Mouse (Mus musculus) midbrain, embryonic 16.5 days (tissue): ENCODE measurements around the gene Camk1g. TPM values are rescaled to one million over a fixed set of nuclear protein-coding genes. Genes with fewer than 3 reads are reported as not detected.
A peak's percentile ranks its signal among the peaks of the same experiment; 100 is the strongest.

ENCODE experiments used
- ATAC-seq: fragments of 200-750 bp; cut with Nextera tagmentation; 2 replicates; pipeline ENCODE4 v1.8.0; 2017; ENCODE audit warnings: moderate TSS enrichment
- H3K27ac ChIP-seq: fragments of 300-500 bp; sonication (generic); 2 replicates; pipeline ENCODE4 v1.5.1; 2014; ENCODE audit warnings: mild to moderate bottlenecking, low read length, mixed read lengths
- H3K27me3 ChIP-seq: fragments of 300-500 bp; sonication (generic); 2 replicates; pipeline ENCODE4 v1.6.1; 2014; ENCODE audit warnings: low read depth, low read length, mixed read lengths; ENCODE audit not compliant: control insufficient read depth, insufficient read depth
- H3K36me3 ChIP-seq: fragments of 300-500 bp; sonication (generic); 2 replicates; pipeline ENCODE4 v1.6.1; 2014; ENCODE audit warnings: mild to moderate bottlenecking, low read length, moderate library complexity, mixed read lengths; ENCODE audit not compliant: control insufficient read depth, insufficient read depth
- H3K4me1 ChIP-seq: fragments of 300-500 bp; sonication (generic); 2 replicates; pipeline ENCODE4 v1.6.1; 2014; ENCODE audit warnings: mild to moderate bottlenecking, low read length, mixed read lengths; ENCODE audit not compliant: control insufficient read depth, insufficient read depth
- H3K4me2 ChIP-seq: fragments of 300-500 bp; sonication (generic); 2 replicates; pipeline ENCODE4 v1.6.1; 2014; ENCODE audit warnings: mild to moderate bottlenecking, low read length, mixed read lengths
- H3K4me3 ChIP-seq: fragments of 300-500 bp; sonication (generic); 2 replicates; pipeline ENCODE4 v1.5.1; 2014; ENCODE audit warnings: low read depth, mild to moderate bottlenecking, low read length, moderate library complexity, mixed read lengths
- H3K9ac ChIP-seq: fragments of 300-500 bp; sonication (generic); 2 replicates; pipeline ENCODE4 v1.6.1; 2014; ENCODE audit warnings: low read depth, low read length, mixed read lengths
- H3K9me3 ChIP-seq: fragments of 300-500 bp; sonication (generic); replicated peaks from 2 replicates; pipeline ENCODE4 v1.6.1; 2014; ENCODE audit warnings: mild to moderate bottlenecking, low read length, mixed read lengths; ENCODE audit not compliant: control insufficient read depth, poor library complexity, severe bottlenecking
- WGBS: fragments of 180-500 bp; shearing (Covaris S2); extraction: QIAGEN DNeasy Blood & Tissue Kit; methylation state at CpG from one replicate; pipeline ENCODE4 v1.1.7; 2014; 5-methylcytosine and 5-hydroxymethylcytosine counted together
- polyA plus RNA-seq: library from polyadenylated mRNA; unstranded; fragments of >200 nt; fragmentation: Nextera tagmentation; extraction: Ambion mirVana; gene quantifications from 2 replicates; pipeline ENCODE4 v1.2.1, GENCODE M21; 2015

Gene Camk1g
- 53.5 and 54.1 TPM in 2 replicates for polyA plus RNA-seq

GRCm38 (mm10) chr1:193370096-193370495, at the start of gene Camk1g:
Gene Camk1g, minus strand, starts transcription at chr1:193370298.
- H3K36me3 ChIP-seq: no peaks in the 10 kb centered on the region
- peak; percentile 92 for ATAC-seq

GRCm38 (mm10) chr1:193419168-193419567, 49.1 kb upstream of the Camk1g start:
- Histone ChIP-seq H3K4me3 (no peak overlapping the region), H3K27me3 (no peaks in the 10 kb centered on the region), H3K36me3 (no peaks in the 10 kb centered on the region), H3K27ac (no peak overlapping the region), H3K4me2 (no peak overlapping the region), H3K9me3 (no peaks in the 10 kb centered on the region), H3K4me1 (peaks cover 22% of the 10 kb centered on the region), H3K9ac (no peak overlapping the region)
- WGBS: 8% methylated on average over 2 of the region's 2 CpGs
- no peak for ATAC-seq

More at GRCm38 (mm10) chr1:193370096-193370495, at the start of gene Camk1g:
- no peaks in the 10 kb centered on the region for H3K27me3 ChIP-seq
- H3K4me1 ChIP-seq: peaks cover 30% of the 10 kb centered on the region
- H3K27ac ChIP-seq: peak within 1 kb of the TSS; percentile 71
- peak within 1 kb of the TSS; percentile 75 for H3K9ac ChIP-seq
- peak within 1 kb of the TSS; percentile 51 for H3K4me3 ChIP-seq
- peak within 1 kb of the TSS; percentile 67 for H3K4me2 ChIP-seq
- 6% methylated on average over 2 of the region's 2 CpGs for WGBS
- H3K9me3 ChIP-seq: no peaks in the 10 kb centered on the region

- Histone ChIP-seq H3K9me3 (no peaks in the 10 kb centered on the region), H3K4me1 (peaks cover 18% of the 10 kb centered on the region), H3K4me2 (no peak overlapping the region), H3K9ac (no peak overlapping the region), H3K36me3 (no peaks in the 10 kb centered on the region), H3K27me3 (no peaks in the 10 kb centered on the region), H3K4me3 (no peak overlapping the region), H3K27ac (no peak overlapping the region)
- WGBS: 85% methylated on average over 5 of the region's 5 CpGs
- ATAC-seq: no peak
These were observed 48.6 kb upstream of the Camk1g start for GRCm38 (mm10) chr1:193418656-193419055.

- H3K4me3 ChIP-seq: no peak overlapping the region
- H3K36me3 ChIP-seq: no peaks in the 10 kb centered on the region
- no peak for ATAC-seq
- no peak overlapping the region for H3K9ac ChIP-seq
- H3K27me3 ChIP-seq: no peaks in the 10 kb centered on the region
- no peak overlapping the region for H3K4me2 ChIP-seq
- no peaks in the 10 kb centered on the region for H3K9me3 ChIP-seq
- WGBS: 85% methylated on average over 4 of the region's 4 CpGs
- peaks cover 8% of the 10 kb centered on the region for H3K4me1 ChIP-seq
- H3K27ac ChIP-seq: no peak overlapping the region
These were observed 44.0 kb upstream of the Camk1g start for GRCm38 (mm10) chr1:193414067-193414466.

- peaks cover 3% of the 10 kb centered on the region for H3K4me1 ChIP-seq
- no peak overlapping the region for H3K4me3 ChIP-seq
- no peak overlapping the region for H3K4me2 ChIP-seq
- H3K9ac ChIP-seq: no peak overlapping the region
- 92% methylated on average over 5 of the region's 5 CpGs for WGBS
- no peaks in the 10 kb centered on the region for H3K36me3 ChIP-seq
- H3K27ac ChIP-seq: no peak overlapping the region
- H3K9me3 ChIP-seq: no peaks in the 10 kb centered on the region
- no peaks in the 10 kb centered on the region for H3K27me3 ChIP-seq
- ATAC-seq: no peak
These were observed 43.4 kb upstream of the Camk1g start for GRCm38 (mm10) chr1:193413368-193414000.

GRCm38 (mm10) chr1:193407487-193407886, 37.4 kb upstream of the Camk1g start:
- no peak overlapping the region for H3K27ac ChIP-seq
- H3K9ac ChIP-seq: no peak overlapping the region
- H3K27me3 ChIP-seq: no peaks in the 10 kb centered on the region
- no peak overlapping the region for H3K4me2 ChIP-seq
- H3K4me3 ChIP-seq: no peak overlapping the region
- H3K4me1 ChIP-seq: no peaks in the 10 kb centered on the region
- no peaks in the 10 kb centered on the region for H3K36me3 ChIP-seq
- H3K9me3 ChIP-seq: no peaks in the 10 kb centered on the region
- 50% methylated on average over 6 of the region's 6 CpGs for WGBS
- no peak for ATAC-seq

- Histone ChIP-seq H3K9me3 (no peaks in the 10 kb centered on the region), H3K36me3 (no peaks in the 10 kb centered on the region), H3K4me3 (no peak overlapping the region), H3K9ac (no peak overlapping the region), H3K4me2 (no peak overlapping the region), H3K27me3 (no peaks in the 10 kb centered on the region), H3K4me1 (no peaks in the 10 kb centered on the region), H3K27ac (no peak overlapping the region)
- 0 out of 2 replicates have a peak, but pooled peaks have one; percentile 20 for ATAC-seq
- 80% methylated on average over 6 of the region's 6 CpGs for WGBS
These were observed 36.1 kb upstream of the Camk1g start for GRCm38 (mm10) chr1:193406059-193406642.

- Histone ChIP-seq H3K27me3 (no peaks in the 10 kb centered on the region), H3K9ac (no peak overlapping the region), H3K4me3 (no peak overlapping the region), H3K4me2 (no peak overlapping the region), H3K36me3 (no peaks in the 10 kb centered on the region), H3K4me1 (no peaks in the 10 kb centered on the region), H3K27ac (no peak overlapping the region), H3K9me3 (no peaks in the 10 kb centered on the region)
- 81% methylated on average over 9 of the region's 9 CpGs for WGBS
- ATAC-seq: no peak
These were observed 31.6 kb upstream of the Camk1g start for GRCm38 (mm10) chr1:193401695-193402094.

- no peak overlapping the region for H3K27ac ChIP-seq
- WGBS: 87% methylated on average over 1 of the region's 1 CpGs
- H3K4me3 ChIP-seq: no peak overlapping the region
- no peaks in the 10 kb centered on the region for H3K27me3 ChIP-seq
- H3K9me3 ChIP-seq: no peaks in the 10 kb centered on the region
- no peak overlapping the region for H3K4me2 ChIP-seq
- ATAC-seq: no peak
- no peaks in the 10 kb centered on the region for H3K36me3 ChIP-seq
- H3K4me1 ChIP-seq: no peaks in the 10 kb centered on the region
- no peak overlapping the region for H3K9ac ChIP-seq
These were observed 30.2 kb upstream of the Camk1g start for GRCm38 (mm10) chr1:193400348-193400747.
